Mouse (Mus musculus): ENCODE measurements around the gene Foxc1. TPM values are rescaled to one million over a fixed set of nuclear protein-coding genes. Genes with fewer than 3 reads are reported as not detected.

The Foxc1 gene
- total RNA-seq, 2 experiments from 2014 or later = not detected

DNA sequence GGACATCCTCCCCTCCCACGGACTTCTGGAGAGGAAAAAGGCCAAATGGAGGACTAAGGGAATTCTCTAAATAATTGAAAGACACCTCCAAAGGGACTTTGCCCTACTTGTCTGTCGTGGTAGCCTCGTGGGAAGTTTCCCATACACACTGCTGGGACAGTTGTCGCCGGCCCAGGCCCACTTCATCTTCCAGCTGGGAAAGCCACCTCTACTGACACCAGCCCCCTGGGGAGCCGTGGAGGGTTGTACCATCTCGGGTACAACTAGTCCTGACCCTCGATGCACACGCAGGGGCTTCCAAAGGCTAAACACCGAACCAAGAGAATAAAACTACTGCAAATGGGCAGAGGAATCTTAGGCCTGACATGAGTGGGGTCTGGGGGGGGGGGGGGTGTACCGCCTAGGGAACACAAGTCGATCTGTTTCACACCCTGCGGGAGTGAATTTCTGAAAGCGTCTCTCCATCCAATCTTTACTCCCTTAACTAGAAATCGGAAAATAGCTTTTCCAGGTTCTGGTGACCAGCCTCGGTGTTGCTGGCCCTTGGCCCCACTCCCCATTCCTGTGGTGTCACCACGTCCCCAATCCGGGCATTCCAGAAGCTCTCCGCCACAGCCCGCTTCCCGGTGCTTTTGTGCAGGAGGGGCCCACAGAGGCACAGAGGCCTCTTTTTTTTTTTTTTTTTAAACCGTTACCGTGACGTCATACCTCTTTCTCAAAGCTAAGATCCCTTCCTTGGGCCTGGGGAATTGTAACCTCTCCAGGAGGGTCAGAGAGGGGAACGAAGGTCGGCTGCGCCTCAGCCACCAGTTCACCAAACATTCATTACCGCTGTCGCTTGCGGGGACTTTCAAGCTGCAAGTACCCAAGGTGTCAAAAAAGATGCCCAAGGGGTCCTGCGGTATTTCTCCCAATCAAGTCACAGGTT is 3.0 kb upstream of the Foxc1 start:
- no peak for ATAC-seq (replicated peaks; ENCODE audit: low FRiP score, low TSS enrichment, poor library complexity, severe bottlenecking)

GRCm38 (mm10) chr13:31804571-31804970 is 1.9 kb upstream of the Foxc1 start:
- ATAC-seq (replicated peaks; ENCODE audit: low FRiP score, low TSS enrichment, poor library complexity, severe bottlenecking) = no peak

GRCm38 (mm10) chr13:31805831-31806427 is 504 bp upstream of the Foxc1 start:
- no peak for ATAC-seq (replicated peaks; ENCODE audit: low FRiP score, low TSS enrichment, poor library complexity, severe bottlenecking)

DNA sequence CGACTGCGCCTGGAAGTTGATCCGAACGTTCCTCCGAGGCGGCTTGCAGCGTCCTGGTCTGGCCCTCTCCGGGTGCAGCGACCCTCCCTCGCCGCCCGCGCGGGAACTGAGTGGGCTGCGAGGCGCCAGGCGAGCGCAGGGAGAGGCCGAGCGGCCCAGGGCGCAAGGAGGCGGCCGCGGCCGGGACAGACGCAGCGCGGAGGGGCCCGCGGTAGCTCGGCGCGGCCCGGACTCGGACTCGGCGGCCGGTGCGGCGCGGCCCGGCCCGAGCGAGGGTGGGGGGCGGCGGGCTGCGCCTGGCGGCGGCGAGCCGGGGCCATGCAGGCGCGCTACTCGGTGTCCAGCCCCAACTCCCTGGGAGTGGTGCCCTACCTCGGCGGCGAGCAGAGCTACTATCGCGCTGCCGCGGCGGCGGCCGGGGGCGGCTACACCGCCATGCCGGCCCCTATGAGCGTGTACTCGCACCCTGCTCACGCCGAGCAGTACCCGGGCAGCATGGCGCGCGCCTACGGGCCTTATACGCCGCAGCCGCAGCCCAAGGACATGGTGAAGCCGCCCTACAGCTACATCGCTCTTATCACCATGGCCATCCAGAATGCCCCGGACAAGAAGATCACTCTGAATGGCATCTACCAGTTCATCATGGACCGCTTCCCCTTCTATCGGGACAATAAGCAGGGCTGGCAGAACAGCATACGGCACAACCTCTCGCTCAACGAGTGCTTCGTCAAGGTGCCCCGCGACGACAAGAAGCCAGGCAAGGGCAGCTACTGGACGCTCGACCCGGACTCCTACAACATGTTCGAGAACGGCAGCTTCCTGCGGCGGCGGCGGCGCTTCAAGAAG is 680 bp downstream of the Foxc1 start:
- ATAC-seq (replicated peaks; ENCODE audit: low FRiP score, low TSS enrichment, poor library complexity, severe bottlenecking) = 0 out of 2 replicates have a peak, but pooled peaks have one; percentile 20

GRCm38 (mm10) chr13:31807736-31808115 is 1.3 kb downstream of the Foxc1 start:
- no peak for ATAC-seq (replicated peaks; ENCODE audit: low FRiP score, low TSS enrichment, poor library complexity, severe bottlenecking)

DNA sequence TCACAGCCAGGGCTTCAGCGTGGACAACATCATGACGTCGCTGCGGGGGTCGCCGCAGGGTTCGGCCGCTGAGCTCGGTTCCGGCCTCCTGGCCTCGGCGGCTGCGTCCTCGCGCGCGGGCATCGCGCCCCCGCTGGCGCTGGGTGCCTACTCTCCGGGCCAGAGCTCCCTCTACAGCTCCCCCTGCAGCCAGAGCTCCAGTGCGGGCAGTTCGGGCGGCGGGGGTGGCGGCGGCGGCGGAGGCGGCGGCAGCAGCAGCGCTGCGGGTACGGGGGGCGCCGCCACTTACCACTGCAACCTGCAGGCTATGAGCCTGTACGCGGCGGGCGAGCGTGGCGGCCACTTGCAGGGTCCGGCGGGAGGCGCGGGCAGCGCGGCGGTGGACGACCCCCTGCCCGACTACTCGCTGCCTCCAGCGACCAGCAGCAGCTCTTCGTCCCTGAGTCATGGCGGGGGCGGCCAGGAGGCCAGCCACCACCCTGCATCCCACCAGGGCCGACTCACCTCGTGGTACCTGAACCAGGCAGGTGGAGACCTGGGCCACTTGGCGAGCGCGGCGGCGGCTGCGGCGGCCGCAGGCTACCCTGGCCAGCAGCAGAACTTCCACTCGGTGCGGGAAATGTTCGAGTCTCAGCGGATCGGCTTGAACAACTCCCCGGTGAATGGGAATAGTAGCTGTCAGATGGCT is 1.8 kb downstream of the Foxc1 start:
- ATAC-seq (replicated peaks; ENCODE audit: low FRiP score, low TSS enrichment, poor library complexity, severe bottlenecking) = no peak

- ATAC-seq (replicated peaks; ENCODE audit: low FRiP score, low TSS enrichment, poor library complexity, severe bottlenecking) = no peak
Measured at GRCm38 (mm10) chr13:31808804-31809420, 2.5 kb downstream of the Foxc1 start.

DNA sequence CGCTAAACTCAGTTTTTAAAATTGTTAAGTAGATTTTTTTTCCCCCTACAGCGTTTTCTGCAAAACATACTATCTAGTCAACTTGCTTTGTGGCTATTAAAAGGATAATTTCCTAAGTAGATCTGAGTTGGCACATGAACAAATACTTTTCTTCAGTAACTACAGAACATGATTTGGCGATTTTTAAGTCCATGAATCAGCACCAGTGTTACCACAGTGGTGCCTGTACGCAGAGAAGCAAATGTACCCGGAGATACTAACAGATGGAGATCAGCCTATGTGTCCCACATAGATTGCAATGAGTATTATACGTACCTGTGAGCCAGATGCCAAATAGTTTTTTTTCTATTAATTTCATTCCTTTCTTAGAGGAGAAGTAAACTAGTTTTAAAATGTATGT is 3.3 kb downstream of the Foxc1 start:
- ATAC-seq (replicated peaks; ENCODE audit: low FRiP score, low TSS enrichment, poor library complexity, severe bottlenecking) = no peak

DNA sequence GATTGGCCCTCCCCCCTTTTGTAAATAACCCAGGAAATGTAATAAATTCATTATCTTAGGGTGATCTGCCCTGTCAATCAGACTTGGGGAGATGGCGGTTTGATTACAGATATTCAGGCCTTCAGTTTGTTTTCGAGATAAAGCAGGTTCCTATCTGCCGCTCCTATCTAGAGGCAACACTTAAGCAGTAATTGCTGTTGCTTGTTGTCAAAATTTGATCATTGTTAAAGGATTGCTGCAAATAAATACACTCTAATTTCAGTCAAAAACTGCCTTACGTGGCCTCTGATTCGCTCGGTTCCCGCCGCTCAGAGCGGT is 3.9 kb downstream of the Foxc1 start:
- no peak for ATAC-seq (replicated peaks; ENCODE audit: low FRiP score, low TSS enrichment, poor library complexity, severe bottlenecking)

GRCm38 (mm10) chr13:31810693-31811541 is 4.5 kb downstream of the Foxc1 start:
- no peak for ATAC-seq (replicated peaks; ENCODE audit: low FRiP score, low TSS enrichment, poor library complexity, severe bottlenecking)

DNA sequence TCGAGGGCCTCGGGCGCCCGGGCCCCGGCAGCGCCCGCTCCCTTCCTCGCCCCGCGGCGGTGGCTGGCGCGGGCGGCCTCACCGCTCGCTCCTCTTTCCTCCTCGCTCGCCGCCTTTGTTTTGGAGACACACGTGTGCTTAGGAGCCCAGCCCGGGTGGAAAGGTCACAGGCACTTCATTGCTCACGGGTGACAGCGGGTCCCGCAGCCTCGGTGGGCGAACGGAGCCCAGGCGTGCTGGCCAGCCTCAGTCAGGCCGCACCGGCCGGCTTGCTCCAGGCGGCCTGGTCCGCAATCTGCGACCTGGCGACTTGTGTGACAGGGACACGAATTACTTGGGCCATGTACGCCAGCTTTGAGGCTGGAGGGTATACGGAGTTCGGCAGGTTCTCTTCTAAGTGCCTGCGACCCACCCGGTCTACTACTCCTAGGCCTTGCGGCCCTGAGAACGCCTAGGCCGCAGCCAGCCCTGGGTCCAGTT is 5.1 kb downstream of the Foxc1 start:
- no peak for ATAC-seq (replicated peaks; ENCODE audit: low FRiP score, low TSS enrichment, poor library complexity, severe bottlenecking)

- ATAC-seq (replicated peaks; ENCODE audit: low FRiP score, low TSS enrichment, poor library complexity, severe bottlenecking) = no peak
Measured at GRCm38 (mm10) chr13:31812701-31813100, 6.3 kb downstream of the Foxc1 start.

DNA sequence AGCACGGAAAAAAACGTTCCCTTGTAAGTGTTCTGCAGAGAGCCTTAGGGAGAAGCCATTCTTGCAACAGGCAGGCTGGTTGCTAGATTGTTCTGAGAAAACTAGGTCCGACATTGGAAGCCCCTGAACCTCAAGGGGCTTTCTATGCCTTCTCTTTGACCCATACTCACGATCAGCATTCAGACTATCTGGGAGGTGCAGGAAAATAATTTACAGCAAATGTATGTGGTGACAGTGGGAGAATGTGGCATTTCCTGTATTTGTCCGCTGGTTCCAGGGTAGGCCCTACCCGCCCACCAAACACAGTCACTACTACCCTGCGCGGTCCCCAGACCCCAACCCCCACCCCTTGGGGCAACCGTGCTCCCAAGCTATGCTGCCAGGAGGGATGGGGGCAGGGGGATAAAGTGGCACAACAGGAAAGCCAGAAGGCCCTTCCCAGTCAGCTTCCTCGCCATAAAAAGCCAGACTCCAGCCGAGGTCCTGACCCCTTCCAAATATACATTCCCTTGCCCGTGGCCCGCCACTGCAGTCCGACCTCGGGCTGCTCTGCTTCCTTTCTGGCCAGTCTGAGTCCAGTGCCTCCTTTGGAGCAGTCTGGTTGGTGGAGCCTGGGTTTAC is 9.1 kb downstream of the Foxc1 start:
- no peak for ATAC-seq (replicated peaks; ENCODE audit: low FRiP score, low TSS enrichment, poor library complexity, severe bottlenecking)

- ATAC-seq (replicated peaks; ENCODE audit: low FRiP score, low TSS enrichment, poor library complexity, severe bottlenecking) = no peak
Measured at GRCm38 (mm10) chr13:31818337-31818736, 11.9 kb downstream of the Foxc1 start.

GRCm38 (mm10) chr13:31819664-31820405 is 13.4 kb downstream of the Foxc1 start:
- no peak for ATAC-seq (replicated peaks; ENCODE audit: low FRiP score, low TSS enrichment, poor library complexity, severe bottlenecking)

GRCm38 (mm10) chr13:31820587-31821017 is 14.2 kb downstream of the Foxc1 start:
- peak; percentile 78 for ATAC-seq (replicated peaks; ENCODE audit: low FRiP score, low TSS enrichment, poor library complexity, severe bottlenecking)

GRCm38 (mm10) chr13:31821050-31821449 is 14.6 kb downstream of the Foxc1 start:
- ATAC-seq (replicated peaks; ENCODE audit: low FRiP score, low TSS enrichment, poor library complexity, severe bottlenecking) = 0 out of 2 replicates have a peak, but pooled peaks have one; percentile 8
